Mouse (Mus musculus) left cerebral cortex, adult 8-10 months (tissue): ENCODE results near the gene Hhatl. TPM values are rescaled to one million over a fixed set of nuclear protein-coding genes. Genes with fewer than 3 reads are reported as not detected.
A peak's percentile ranks its signal among the peaks of the same experiment; 100 is the strongest.

Experiments
- DNase-seq, 2 experiments: peaks; one replicate each; pipeline ENCODE4 v3.0.0; 2022; ENCODE audit warnings: low spot score in 2 of 2
- total RNA-seq, 4 experiments: library from RNA; stranded (reverse); gene quantifications; 2 replicates each; pipeline ENCODE4 v1.2.4; 2022

Gene Hhatl
- total RNA-seq, 4 experiments from 2014 or later, result 18.6 to 24.6 (median 23.2) TPM

- DNase-seq, result peak in 1 of 2 experiments; percentile 65
These were observed 31.8 kb downstream of the Hhatl start for GRCm38 (mm10) chr9:121760271-121761090.

DNA sequence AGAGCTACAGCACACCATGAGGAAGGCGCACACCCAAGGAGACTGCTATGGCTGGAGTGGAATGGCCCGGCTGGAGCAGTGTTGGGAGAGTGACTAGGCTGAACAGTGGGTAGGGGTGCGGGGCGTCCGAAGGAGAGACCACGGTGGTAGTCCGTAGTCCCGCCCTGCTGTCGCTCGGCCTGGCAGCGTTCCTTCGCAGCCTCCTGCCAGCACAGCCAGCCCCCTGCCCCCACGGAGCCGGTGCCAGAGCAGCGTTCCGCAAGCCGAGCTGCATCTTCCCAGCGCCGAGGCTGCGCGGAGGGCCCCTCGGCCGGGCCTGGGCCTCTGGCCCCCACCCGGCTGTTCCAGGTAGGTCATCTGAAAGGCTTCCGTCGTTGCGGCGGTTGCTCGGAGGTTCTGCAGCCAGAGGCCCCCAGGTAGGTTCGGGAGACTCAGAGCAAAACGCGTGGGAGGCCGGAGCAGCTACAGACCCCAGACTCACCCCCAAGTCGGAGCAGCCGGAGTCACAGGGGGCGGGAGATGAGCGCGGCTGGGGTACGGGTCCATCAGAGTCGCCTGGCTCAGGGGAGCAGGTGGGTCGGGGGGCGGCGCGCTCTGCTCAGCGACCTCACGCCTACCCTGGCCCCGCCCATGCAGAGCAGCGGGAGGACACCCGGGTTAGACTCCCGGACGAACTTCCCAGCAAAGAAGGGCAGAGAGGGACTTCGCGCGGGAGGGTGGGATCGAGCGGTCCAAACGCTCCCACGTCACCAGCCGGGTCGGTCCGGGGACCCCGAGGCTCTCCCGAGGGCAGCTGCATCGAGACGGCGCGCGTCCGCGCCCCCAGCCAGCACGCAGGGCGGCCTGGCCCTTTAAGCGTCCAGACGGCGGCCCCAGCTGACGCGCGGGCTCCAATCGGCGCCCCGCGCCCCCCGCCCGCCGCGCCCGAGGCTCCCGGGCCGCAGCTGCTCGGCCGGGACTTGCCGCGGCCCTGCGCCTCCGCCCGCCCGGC, 32.9 kb downstream of the Hhatl start, which contains the start of gene Zfp651:
Gene Zfp651, plus strand, starts transcription at position 240 of the 991 bp plus-strand sequence.
- peak; percentile 62 to 73 for DNase-seq

GRCm38 (mm10) chr9:121757835-121758814, 34.2 kb downstream of the Hhatl start:
- peak in 1 of 2 experiments; percentile 23 for DNase-seq

DNA sequence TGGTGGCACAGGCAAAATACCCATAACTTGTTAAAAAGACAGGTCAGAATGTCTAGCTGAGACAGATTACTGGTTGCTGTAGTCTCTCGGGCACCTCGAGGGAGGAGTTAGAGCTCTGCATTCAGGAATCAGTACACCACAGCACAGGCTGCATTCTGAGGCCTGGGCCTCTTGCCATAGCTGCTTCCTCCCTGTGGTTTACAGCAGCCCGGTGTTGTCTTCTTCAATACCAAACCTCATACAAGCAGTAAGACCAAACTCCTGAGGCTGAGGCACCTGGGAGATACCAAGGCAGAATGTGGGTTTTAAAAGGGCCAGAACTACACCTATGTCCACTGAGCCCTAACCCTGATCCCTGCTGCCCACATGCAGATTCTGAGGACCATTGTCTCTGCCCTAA, 34.9 kb downstream of the Hhatl start:
- peak in 1 of 2 experiments; percentile 37 for DNase-seq

DNA sequence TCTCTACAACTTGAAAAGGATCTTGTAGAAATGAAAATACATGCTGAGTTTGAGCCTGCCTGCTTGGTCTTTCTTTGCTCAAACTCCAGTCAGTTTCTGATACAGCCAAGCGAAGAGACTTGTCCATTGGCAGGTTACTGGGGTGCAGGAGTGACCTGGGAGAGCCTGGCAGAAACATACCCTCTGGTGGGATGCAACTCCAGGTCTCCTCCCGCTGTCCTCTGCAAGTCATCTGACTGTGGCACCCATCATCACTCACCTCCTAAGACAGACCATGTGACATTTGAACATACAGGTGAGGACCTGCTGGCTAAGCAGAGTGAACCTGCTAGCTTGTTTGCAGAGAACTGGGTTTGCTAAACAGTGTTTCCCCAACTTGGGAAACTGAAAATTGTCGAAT, 35.5 kb downstream of the Hhatl start:
- no peak for DNase-seq

GRCm38 (mm10) chr9:121754624-121755023, 37.7 kb downstream of the Hhatl start:
- no peak for DNase-seq

- peak in 1 of 2 experiments; percentile 54 for DNase-seq
These were observed 39.5 kb downstream of the Hhatl start for GRCm38 (mm10) chr9:121752774-121753173.

DNA sequence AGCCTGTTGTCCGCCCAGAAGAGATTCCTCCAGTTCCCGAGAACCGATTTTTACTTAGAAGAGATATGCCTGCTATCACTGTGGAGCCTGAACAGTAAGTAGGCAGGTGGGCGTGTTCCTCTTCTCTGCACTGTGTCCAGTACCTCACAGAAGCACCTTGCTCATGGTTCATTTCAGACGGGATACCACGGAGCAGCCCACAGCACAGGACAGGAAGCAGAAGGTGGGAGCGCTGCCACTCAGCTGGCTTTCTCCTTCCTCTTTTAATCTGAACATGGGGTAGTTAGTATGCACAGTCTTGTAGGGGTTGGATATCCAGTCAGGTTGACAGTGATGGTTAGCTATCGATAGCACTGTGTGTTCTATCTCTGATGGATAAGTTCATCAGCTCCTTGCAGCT, 48.3 kb downstream of the Hhatl start:
- DNase-seq, result no peak

GRCm38 (mm10) chr9:121741168-121741567, 51.1 kb downstream of the Hhatl start:
- DNase-seq, result no peak

GRCm38 (mm10) chr9:121740490-121740889, 51.8 kb downstream of the Hhatl start:
- DNase-seq, result no peak

Other genes with a start within 250 kb of the Hhatl start
- gene Lyzl4, start 150.4 kb downstream of the Hhatl start, total RNA-seq, result 1 to 10 TPM; 1.2 to 4.4 (median 2.4) TPM
- 10 to 100 TPM; 20.8 to 23.8 (median 21.7) TPM for gene Vipr1, start 149.8 kb downstream of the Hhatl start, total RNA-seq
- 10 to 100 TPM; 24.9 to 28.6 (median 26.6) TPM for gene Sec22c, start 87.0 kb downstream of the Hhatl start, total RNA-seq
- 10 to 100 TPM; 77.1 to 81.7 (median 78.5) TPM for gene Ss18l2, start 82.2 kb downstream of the Hhatl start, total RNA-seq
- 100 to 1,000 TPM in 1 of 4 experiments, 10 to 100 TPM in 3; 89.5 to 103 (median 92.6) TPM for gene Nktr, start 73.3 kb downstream of the Hhatl start, total RNA-seq
- 100 to 1,000 TPM in 3 of 4 experiments, 10 to 100 TPM in 1; 96.9 to 107 (median 105) TPM for gene Zfp651, start 33.2 kb downstream of the Hhatl start, total RNA-seq
- 10 to 100 TPM in 1 of 4 experiments, 1 to 10 TPM in 3; 7.6 to 10.9 (median 8.8) TPM for gene Klhl40, start 14.9 kb downstream of the Hhatl start, total RNA-seq
- gene Ccdc13, start 47.0 kb upstream of the Hhatl start, total RNA-seq, result 1 to 10 TPM; 6.1 to 7.6 (median 6.5) TPM
- 100 to 1,000 TPM in 1 of 4 experiments, 10 to 100 TPM in 3; 86.5 to 102 (median 89.7) TPM for gene Higd1a, start 65.9 kb upstream of the Hhatl start, total RNA-seq
- gene Ackr2, start 105.8 kb upstream of the Hhatl start, total RNA-seq, result 10 to 100 TPM in 1 of 4 experiments, 1 to 10 TPM in 3; 4.5 to 11.2 (median 5.5) TPM
- not detected for gene Cyp8b1, start 123.8 kb upstream of the Hhatl start, total RNA-seq
- gene Fam198a, start 158.5 kb upstream of the Hhatl start, total RNA-seq, result 1 to 10 TPM; 5.1 to 6.9 (median 6.5) TPM
- gene Pomgnt2, start 204.6 kb upstream of the Hhatl start, total RNA-seq, result 10 to 100 TPM; 40.1 to 46.1 (median 41.8) TPM